Mouse (Mus musculus): ENCODE measurements around the gene Slc39a7.
"Not testable (repeated sequence)": the region's sequence is repeated elsewhere in the genome, so short reads cannot be mapped to it uniquely, and the experiment has no call there.

Gene Slc39a7

DNA sequence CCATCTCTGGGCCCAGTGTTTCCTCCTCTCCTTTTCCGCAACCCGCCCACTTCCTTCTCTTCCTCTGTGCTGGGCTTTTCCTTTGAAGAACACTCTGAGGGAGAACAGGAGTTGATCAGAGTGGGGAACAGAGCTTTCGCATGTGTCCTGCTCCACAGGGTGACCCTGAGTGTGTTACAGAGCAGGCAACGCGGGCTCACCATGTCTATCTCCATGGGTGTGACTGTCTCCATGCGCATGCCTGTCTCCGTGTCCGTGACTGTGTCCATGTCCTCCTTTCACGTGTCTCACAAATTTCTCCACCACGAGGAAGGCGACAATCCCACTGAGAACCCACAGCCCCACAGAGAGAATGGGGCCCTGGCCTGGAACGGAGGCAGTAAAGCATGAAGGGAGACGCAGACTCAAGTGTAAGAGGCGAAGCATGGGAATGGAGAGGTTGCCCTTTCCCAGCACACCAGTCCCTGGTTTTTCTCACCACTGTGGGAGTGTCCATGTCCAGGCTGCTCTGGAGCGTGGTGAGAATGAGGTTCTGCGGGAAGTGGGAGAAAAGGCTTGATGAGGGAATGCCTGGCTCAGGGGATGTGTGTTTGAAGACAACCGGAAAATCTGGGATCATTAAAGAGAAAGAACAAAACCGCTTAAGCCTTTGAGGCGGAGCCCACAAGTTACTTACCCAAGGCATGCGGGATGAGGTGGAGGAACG is 1.4 kb downstream of the Slc39a7 start:
- peak in 1 of 2 experiments; percentile 25 for DNase-seq

DNA sequence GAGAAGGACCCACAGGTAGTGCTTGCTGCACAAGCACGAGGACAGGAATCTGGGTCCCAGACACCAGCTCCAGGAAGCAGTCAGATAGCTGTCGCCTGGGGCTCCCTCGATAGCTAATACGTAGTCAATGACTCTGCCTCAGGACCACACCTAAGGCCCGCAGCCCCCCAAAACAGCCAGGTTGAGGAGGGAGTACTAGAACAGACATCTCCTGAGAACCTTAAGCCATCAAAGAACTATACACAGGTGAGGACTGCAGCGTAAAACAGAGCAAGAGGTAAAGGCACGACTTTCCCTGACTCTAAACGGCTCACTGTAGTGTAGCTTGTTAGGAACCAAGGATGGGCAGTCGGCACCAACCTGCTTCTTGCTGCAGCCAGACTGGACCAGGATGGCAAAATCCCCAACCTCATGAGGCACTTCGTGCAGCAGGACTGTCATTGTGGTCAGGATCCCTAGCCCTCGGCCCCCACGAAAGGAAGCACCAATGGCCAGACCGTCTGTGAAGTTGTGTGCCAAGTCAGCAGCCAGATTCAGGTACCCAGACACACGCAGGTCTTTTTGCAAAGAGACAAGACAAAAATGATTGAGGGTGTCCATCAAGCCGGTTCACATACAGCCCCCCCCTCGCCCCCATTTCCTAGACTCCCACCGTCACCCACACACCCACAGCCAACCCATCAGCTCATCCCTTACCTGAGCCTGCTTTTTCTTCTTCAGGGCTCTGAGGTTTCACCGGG is 2.2 kb downstream of the Slc39a7 start:
- DNase-seq: peak in 1 of 2 experiments; percentile 21

DNA sequence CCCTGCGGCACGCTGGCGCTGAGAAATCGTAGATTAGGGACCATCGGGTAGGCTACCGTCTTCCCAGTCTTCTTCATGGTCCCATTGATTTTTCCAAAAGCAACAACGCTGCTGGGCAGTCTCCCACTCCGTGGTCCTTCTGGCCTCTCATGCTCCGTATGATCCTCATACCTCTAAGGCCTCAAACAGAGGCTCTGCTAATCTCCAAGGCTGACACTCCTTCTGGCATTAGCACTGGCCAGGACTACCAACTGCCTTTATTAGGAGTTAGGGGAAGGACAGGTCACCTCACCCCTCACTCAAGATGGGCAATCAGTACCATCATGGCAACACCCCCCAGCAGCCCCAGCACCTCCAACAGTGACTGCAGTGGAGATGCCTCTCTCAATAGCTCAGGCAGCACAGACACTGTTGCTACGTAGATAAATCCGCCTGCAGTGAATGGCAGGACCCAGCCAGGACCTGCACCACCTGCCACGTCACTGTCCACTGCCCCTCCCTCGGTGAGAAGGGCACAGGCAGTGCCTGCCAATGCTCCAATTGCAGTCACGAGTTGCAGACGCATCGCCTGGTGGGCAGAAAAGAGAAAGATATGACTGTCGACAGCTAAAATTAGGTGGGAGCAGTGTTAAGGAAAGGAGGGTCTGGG is 2.9 kb downstream of the Slc39a7 start:
- DNase-seq: peak in 1 of 2 experiments; percentile 25

DNA sequence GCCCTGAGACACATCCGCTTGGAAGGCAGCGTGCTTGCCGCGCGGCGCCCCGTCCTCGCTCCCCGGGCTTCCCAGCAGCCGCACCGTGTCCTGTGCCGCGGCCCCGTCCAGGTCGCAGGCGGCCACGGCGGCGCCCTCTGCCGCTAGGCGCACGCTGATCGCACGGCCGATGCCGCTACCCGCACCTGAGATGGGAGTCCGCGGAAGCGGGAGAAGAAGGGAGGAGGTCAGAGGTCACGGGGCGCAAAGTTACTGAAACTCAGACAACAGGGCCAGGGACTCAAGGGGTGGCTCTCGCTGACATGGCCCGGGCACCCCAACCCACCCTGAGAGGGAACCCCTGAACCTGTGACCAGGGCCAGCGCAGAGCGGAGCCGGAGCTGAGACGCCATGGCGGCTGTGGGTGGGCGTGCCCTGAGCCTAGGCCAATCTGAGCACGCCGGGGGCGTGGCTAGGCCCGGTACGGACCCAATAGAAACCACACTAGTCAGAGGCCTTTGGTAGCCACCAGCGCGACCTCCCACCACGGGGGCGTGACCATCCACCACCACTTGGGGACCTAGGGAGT is 3.7 kb downstream of the Slc39a7 start, which contains the start of gene H2-Ke6:
TSS of gene H2-Ke6 (minus strand) at position 405 of the 568 bp plus-strand sequence.
- DNase-seq: peak; percentile 94 to 96

DNA sequence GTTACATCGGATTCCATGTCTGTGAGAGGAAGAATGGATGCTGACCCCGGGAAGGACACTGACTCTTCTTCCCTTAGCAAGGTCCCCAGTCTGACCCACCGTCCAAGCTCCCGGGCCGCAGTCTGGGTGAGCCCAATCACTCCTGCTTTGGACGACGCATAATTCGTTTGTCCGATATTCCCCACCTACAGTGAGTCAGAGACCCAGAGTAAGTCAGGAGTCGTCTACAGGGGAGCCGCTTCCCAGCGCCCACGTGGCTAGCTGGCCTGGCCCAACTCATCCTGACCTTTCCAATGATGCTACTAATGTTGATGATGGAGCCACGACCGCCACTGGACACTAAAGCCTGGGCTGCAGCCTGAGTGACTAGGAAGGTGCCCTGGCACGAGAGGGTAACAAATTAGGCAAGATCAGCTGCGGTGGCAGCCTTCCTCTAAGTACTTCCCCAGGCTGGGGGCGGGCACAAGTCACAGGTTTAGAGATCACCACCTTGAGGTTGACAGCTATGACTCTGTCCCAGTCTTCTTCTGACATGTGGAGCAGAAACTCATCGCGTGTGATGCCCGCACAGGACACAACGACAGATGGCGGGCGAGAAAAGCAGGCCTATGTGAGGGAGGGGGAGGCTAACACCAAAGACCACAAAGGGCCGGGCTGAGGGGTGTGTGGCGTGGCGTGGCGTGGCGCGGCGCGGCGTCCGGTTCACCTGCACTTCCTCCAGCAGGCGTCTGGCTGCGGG is 4.4 kb downstream of the Slc39a7 start:
- peak; percentile 60 to 64 for DNase-seq

DNA sequence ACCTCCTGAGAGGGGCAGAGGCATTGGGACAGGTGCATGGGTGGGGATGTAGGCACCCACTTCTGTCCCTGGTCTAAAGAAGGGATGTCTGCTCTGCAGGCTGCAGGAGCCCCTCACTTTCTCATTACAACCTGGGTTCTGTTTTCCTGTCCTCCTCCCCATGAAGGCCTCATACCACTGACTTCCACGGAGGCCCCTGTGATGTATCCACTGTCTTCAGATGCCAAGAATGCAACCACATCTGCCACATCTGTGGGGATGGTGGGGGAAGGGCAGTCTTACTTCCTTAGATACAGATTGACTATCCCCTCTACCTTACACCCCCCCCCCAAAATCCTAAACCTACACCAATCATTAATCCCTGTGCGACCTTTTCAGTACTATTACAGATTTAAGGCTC is 5.3 kb downstream of the Slc39a7 start:
- DNase-seq: no peak

DNA sequence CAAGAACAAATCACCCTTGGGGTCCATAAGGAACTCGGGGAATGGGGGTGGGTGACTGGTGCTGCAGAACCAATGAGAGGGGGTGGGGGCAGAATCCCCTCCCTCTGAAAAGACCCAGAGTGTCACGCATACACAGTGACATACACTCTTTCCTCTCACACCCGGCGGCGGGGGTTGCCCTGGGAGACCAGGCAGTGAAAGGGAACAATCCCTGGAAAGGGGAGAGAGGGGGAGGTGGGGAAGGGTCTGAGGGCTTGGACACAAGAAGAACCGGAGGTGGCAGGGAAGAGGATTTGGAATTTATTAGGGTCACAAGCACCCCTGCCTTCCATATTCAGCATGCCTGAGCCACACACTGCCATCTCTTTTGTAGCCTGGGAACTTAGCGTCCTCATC is 5.7 kb downstream of the Slc39a7 start:
- peak in 1 of 2 experiments; percentile 28 for DNase-seq

DNA sequence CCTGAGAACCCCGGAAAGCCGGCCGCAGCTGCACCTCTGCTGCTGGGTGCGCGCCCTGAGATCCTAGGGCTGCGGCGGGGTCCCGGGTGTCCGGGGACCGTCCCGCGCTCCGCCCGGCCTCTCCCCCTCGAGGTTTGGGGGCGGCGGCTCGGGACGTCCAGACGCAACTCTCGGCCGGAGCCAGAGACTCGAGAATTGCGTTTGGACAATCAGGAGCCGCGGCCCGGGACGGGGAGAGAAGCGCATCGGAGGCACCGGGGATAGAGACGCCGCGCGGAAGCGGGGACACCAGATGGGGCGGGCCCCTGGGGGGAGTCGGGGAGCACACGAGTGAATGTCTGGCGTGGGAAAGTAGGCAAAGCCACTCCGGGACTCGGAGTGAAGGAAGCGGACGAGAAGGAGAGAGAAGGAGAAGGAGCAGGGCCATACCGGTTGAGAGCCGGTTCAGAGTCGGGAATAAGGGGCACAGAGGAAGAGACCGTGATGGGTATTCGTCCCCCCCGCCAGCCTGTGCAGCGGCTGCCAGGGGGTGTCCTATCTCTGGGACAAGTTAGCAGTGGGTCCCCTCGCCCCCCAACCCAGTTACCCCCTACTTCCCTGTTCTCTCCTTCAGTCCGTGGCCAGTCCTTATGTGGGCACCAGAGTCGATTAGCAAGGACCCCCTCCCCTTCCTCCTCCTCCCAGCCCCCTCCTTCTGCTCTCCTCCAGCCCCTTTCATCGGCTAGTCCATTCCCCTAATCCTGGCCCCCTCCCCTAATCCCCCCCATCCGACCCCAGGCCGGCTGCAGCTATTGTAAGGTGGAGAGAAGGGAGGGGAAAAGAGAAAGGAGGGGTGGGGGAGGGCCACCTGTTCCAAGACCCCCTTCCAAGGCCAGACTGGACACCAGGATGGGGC is 6.4 kb downstream of the Slc39a7 start:
- DNase-seq: peak in 1 of 2 experiments; percentile 28

DNA sequence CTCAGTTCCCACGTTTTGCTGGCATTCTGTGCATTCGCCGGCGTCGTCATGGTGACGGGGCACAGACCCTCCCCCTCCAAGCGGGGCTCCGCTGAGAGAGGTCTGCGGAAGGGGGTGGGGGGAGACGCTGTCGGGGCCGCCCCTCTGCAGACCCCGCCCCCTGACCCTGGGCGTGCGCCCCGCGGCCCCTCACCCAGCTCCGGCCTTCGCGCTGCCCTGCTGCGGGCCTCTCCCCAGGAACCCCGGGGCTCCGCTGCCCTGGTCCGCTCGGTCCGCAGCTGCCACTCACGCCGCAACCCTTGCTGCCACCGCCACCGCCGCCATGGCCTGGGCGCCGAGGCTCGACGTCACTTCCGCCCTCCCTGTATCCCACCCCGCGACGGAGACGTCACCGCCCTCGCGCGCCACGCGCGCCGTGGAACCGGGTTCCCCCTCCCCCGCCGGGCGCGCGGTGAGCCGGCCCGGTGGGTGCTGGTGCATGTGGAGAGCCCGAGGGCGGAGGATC is 7.1 kb downstream of the Slc39a7 start, which contains the start of gene Ring1:
TSS of gene Ring1 (minus strand) at position 364 of the 505 bp plus-strand sequence.
- peak; percentile 89 to 91 for DNase-seq

DNA sequence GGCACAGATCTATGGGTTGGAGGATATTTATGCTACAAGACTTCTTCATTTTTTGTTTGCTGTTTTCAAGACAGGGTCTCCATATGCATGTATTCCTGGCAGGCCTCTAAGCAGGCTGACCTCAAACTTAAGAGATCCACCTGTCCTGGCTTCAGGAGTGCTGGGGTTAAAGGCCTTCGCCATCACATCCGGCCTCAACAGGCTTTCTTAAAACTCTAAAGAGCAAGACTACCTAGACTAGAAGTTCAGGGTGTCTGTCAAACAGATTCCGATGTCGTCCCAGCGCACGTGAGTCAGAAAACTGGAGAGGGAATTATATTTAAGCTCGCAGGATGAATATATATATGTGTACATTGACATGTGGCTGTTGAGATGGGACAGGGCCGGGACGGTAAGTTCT is 7.8 kb downstream of the Slc39a7 start:
- DNase-seq: no peak

DNA sequence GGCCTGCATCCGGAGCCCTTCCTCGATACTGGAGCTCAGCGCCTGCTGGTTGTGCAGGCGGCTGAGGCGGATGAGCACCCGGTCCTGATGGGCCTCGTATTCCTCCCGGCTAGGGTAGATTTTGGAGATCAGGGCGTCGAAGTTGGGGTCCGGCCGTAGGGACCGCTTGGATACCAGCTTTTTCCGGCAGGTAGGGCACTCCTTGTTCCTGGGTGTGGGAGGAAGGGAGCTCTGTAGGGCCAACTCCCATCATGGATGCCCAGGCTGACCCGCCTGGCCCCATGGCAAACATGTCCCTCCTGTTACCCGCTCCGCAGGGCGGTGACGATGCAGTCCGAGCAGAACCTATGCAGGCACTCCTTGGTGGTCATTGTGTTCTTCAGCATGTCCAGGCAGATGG is 8.5 kb downstream of the Slc39a7 start:
- DNase-seq: peak in 1 of 2 experiments; percentile 27

DNA sequence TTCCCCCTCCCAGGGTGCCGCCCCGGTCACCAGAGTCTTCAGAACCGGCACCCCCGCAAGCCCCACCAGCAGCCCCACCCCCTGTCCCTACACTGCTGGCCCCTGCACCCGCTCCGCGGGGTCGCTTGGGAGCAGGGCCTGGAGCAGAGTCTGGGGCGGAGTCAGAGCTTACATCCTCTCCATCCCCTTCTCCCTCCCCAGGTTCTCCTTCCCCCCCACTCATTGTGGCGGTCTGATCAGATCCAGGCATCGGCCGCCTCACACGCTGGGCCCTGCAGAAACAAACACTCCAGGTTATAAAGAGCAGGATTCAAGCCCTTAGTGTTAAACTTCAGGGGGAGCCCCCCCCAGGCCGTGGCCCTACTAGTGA is 9.1 kb downstream of the Slc39a7 start:
- no peak for DNase-seq

DNA sequence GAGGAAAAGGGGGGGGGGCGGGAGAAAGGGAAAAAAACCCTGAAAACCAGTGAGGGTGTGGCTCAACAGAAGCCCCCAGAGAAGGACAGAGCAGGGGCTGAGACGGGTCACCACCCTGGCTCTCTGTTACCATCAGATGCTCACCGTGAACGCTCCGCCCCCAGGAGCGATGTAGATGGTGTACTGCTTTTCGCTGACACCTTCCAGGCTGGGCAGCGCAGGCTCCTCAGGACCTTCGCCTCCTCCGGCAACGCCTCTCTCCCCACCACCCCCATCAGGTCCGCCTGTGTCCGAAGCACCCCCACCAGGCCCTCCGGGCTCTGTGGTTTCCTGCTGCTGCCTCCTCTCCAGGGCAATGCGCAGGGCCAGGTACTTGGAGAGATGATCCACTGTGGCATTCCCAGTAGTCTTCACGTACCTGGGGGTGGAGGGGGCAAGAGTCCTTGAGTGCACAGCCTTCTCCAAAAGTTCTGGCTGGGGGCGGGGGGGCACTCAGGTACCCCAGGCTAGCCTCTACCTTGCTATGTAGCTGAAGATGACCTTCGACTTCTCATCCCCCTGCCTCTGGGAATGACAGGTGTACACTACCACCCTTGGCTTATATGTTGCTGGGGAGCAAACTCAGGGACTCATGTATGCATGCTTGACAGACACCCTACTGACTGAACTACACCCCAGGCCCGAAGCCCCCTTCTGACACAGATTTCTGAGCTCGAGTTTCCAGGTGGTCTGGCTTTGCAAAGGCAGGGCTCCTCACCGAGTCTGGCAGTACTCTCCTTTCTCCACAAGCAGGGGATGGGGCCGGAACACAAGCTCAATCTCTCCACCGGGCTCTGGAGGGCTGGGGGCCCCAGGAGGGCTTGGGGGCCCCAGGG is 9.7 kb downstream of the Slc39a7 start:
- peak in 1 of 2 experiments; percentile 30 for DNase-seq

DNA sequence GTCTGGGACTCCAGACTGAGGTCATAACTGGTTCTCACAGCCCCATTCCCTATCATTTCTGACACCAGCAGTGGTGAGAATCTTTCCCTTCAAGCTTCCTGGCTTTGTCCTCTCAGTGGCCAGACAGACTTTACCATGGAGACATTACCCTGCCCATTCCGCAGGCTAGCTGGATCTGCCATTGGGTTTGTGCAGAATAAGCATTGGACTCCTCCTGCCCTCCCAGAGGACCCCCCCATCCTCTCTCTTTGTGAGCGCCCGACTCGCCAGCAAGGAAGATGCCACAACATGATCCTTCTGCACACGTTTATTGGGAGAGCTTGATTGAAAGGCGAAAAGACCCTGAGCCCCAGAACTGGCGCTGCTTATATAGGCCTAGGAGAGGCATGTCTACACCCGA is 18.0 kb downstream of the Slc39a7 start:
- no peak for DNase-seq

DNA sequence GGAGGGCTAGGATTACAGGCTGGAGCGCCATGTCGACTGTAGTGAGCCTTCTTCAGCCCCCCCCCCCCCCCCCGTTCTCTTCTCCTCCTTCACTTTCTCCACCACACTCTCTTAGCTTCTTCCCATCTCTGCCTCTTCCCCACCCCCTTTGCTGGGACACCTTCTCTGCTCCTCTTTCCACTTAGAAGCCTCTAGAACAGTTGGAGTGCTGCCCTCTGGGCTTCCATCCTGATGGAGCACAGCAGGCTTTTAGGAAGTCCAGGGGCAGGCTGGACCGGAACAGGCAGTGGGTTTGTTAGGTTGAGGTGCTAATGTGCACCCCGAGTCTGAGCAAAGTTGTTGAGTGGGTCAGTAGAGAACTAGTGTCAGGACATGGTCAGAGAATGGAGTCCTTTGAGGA is 21.3 kb downstream of the Slc39a7 start:
- DNase-seq: no peak

DNA sequence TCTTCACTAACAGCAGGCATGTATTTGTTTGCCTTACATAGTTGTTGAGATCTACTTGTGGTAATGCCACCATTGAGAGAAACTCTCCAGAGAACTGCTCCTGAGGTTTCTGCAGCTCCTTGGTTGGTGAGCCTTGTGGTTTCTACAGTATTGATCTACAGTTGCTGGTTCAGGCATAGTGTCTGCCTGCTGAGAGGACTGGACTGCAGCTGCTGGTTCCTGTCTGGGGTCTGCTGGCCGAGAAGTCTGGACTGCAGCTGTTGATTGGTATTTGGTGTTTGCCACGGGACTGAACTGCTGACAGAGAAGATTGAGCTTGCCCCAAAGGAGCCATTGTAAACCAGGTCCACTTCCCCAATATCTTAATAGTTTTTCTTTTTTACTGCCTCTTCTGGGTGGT is 24.9 kb downstream of the Slc39a7 start:
- no peak for DNase-seq

DNA sequence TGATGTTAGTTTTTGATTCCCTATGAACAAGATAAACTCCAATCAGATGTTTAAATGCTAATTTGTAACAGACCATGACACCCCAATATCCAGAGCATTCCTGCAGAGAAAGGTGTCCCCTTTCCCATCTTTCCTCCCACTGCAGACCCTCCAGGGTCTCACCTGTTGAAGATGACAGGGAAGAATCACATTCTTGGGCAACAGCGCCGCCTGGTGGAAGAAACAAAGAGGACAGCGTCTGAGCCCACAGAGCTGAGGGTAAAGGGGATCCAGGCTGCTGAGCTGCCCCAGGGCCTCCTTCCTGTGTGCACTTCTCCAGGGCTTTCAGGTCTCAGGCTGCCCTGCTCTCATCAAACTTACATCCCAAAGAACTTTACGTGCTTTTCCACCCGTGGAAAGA is 28.1 kb downstream of the Slc39a7 start:
- DNase-seq: peak in 1 of 2 experiments; percentile 58

DNA sequence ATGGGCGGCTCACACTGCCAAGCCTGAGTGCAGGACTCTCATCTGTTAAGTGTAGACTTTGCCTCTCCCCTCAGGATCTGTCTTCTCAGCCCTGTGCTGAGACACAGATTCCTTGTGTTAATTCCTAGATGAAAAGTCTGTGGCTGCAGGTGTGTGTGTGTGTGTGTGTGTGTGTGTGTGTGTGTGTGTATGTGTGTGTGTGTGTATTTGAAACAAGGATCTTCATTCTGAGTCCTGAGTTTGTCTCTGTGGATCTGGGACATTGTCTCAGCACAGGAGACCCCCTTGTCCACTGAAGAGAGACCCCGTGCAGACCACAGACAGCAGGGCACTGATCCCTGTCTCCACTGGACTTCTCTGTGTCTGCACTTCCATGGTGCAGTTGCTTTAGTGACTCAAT is 30.7 kb downstream of the Slc39a7 start:
- DNase-seq: not testable (repeated sequence)

DNA sequence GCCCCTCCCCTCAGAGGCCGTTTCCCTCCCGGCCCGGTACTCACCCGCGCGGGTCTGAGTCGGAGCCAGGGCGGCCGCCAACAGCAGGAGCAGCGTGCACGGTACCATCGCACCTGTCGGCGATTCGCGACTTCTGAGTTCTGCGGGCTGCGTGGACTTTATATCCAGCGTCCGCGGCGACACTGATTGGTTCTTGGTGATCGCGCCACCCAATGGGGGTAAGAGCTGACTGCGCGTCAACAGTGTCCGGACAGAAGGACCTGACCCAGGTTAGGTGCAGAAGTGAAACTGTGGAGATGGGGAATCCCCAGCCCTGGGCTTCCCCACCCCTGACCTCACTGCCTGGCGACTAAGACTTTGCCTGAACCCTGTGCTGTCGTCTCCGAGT is 31.3 kb downstream of the Slc39a7 start, which contains the start of gene H2-K1:
TSS of gene H2-K1 (minus strand) at position 198 of the 388 bp plus-strand sequence.
- peak; percentile 94 to 95 for DNase-seq
